Mouse (Mus musculus) MEL (cell line): ENCODE results near the gene Gale. TPM values are rescaled to one million over a fixed set of nuclear protein-coding genes. Genes with fewer than 3 reads are reported as not detected.
"Not testable (repeated sequence)": the region's sequence is repeated elsewhere in the genome, so short reads cannot be mapped to it uniquely, and the experiment has no call there.

Experiments used
- DNase-seq: peaks from one replicate; pipeline ENCODE4 v3.0.0; 2011; ENCODE audit warnings: low read depth, low spot score
- H3K27ac ChIP-seq: 2 replicates; pipeline ENCODE4 v1.5.1; 2012; ENCODE audit warnings: low read depth, mild to moderate bottlenecking, control low read depth, low read length, moderate library complexity; ENCODE audit not compliant: control insufficient read depth
- H3K27me3 ChIP-seq, 2 experiments: fragments of 150-350 bp in 1 of 2; sonication (generic) in 1 of 2; 2 replicates each; pipeline ENCODE4 v1.6.1; 2012; ENCODE audit warnings: low read length in 2 of 2, mild to moderate bottlenecking in 2 of 2, improper control_type of control experiment in 1 of 2, moderate library complexity in 1 of 2; ENCODE audit not compliant: insufficient read depth in 2 of 2, control insufficient read depth in 1 of 2
- H3K36me3 ChIP-seq, 2 experiments: 2 replicates each; pipeline ENCODE4 v1.6.1; 2012 to 2014; ENCODE audit warnings: low read length in 2 of 2, improper control_type of control experiment in 1 of 2, inconsistent platforms in 1 of 2, mild to moderate bottlenecking in 1 of 2; ENCODE audit not compliant: insufficient read depth in 2 of 2, control insufficient read depth in 1 of 2
- H3K4me1 ChIP-seq, 2 experiments: fragments of 150-350 bp in 1 of 2; sonication (generic) in 1 of 2; 2 replicates each; pipeline ENCODE4 v1.6.1; 2012; ENCODE audit warnings: low read length in 2 of 2, improper control_type of control experiment in 1 of 2, mild to moderate bottlenecking in 1 of 2; ENCODE audit not compliant: insufficient read depth in 2 of 2, control insufficient read depth in 1 of 2
- H3K4me3 ChIP-seq, 2 experiments: fragments of 150-350 bp in 1 of 2; sonication (generic) in 1 of 2; 2 replicates each; pipeline ENCODE4 v1.5.1; 2012; ENCODE audit warnings: low read depth in 2 of 2, low read length in 2 of 2, mild to moderate bottlenecking in 2 of 2, moderate library complexity in 2 of 2, control low read depth in 1 of 2, improper control_type of control experiment in 1 of 2; ENCODE audit not compliant: control insufficient read depth in 1 of 2, insufficient read depth in 1 of 2
- H3K79me2 ChIP-seq: 2 replicates; pipeline ENCODE4 v1.6.1; 2012; ENCODE audit warnings: mild to moderate bottlenecking, low read length, moderate library complexity; ENCODE audit not compliant: control insufficient read depth, poor library complexity, insufficient read depth
- H3K9ac ChIP-seq: 2 replicates; pipeline ENCODE4 v1.6.1; 2012; ENCODE audit warnings: low read depth, mild to moderate bottlenecking, control low read depth, low read length, moderate library complexity; ENCODE audit not compliant: control insufficient read depth, poor library complexity, severe bottlenecking
- H3K9me3 ChIP-seq: fragments of 150-350 bp; sonication (generic); replicated peaks from 2 replicates; pipeline ENCODE4 v1.6.1; 2012; ENCODE audit warnings: mild to moderate bottlenecking, low read length, improper control_type of control experiment, moderate library complexity; ENCODE audit not compliant: insufficient read depth
- CTCF ChIP-seq, 3 experiments: IDR thresholded peaks in 2 of 3; conservative IDR thresholded peaks in 1 of 3; 2 replicates each; pipeline ENCODE4 v1.5.1; 2011 to 2012; ENCODE audit warnings: low read length in 3 of 3, low read depth in 2 of 3, mild to moderate bottlenecking in 2 of 3, improper control_type of control experiment in 1 of 3, inconsistent platforms in 1 of 3, mixed read lengths in 1 of 3, moderate library complexity in 1 of 3; ENCODE audit not compliant: control insufficient read depth in 1 of 3, insufficient read depth in 1 of 3, poor library complexity in 1 of 3, severe bottlenecking in 1 of 3
- EP300 ChIP-seq, 2 experiments: IDR thresholded peaks; 2 replicates each; pipeline ENCODE4 v1.6.1; 2011; ENCODE audit warnings: improper control_type of control experiment in 2 of 2, low read length in 2 of 2, low read depth in 1 of 2, mild to moderate bottlenecking in 1 of 2
- ETS1 ChIP-seq: IDR thresholded peaks from 2 replicates; pipeline ENCODE4 v1.6.1; 2012; ENCODE audit warnings: low read depth, mild to moderate bottlenecking, inconsistent platforms, low read length, improper control_type of control experiment, moderate library complexity
- GABPA ChIP-seq: IDR thresholded peaks from 2 replicates; pipeline ENCODE4 v1.6.1; 2012; ENCODE audit warnings: low read depth, mild to moderate bottlenecking, inconsistent platforms, low read length, improper control_type of control experiment, moderate library complexity
- MAZ ChIP-seq: IDR thresholded peaks from 2 replicates; pipeline ENCODE4 v1.6.1; 2012; ENCODE audit warnings: low read depth, mild to moderate bottlenecking, inconsistent platforms, low read length, improper control_type of control experiment
- POLR2AphosphoS2 ChIP-seq: IDR thresholded peaks from 2 replicates; pipeline ENCODE4 v1.6.1; 2011; ENCODE audit warnings: low read length, improper control_type of control experiment
- RAD21 ChIP-seq: IDR thresholded peaks from 2 replicates; pipeline ENCODE4 v1.6.1; 2011; ENCODE audit warnings: mild to moderate bottlenecking, low read depth, low read length, improper control_type of control experiment
- SIN3A ChIP-seq: IDR thresholded peaks from 2 replicates; pipeline ENCODE4 v1.6.1; 2012; ENCODE audit warnings: low read length, improper control_type of control experiment, inconsistent platforms
- SMC3 ChIP-seq: IDR thresholded peaks from 2 replicates; pipeline ENCODE4 v1.6.1; 2011; ENCODE audit warnings: low read depth, low read length, improper control_type of control experiment
- TAL1 ChIP-seq: IDR thresholded peaks from 2 replicates; pipeline ENCODE4 v1.6.1; 2012; ENCODE audit warnings: mild to moderate bottlenecking, inconsistent platforms, low read length, moderate library complexity, mixed read lengths
- TCF12 ChIP-seq: IDR thresholded peaks from 2 replicates; pipeline ENCODE4 v1.6.1; 2014; ENCODE audit warnings: low read depth, mild to moderate bottlenecking, inconsistent platforms, low read length, improper control_type of control experiment, moderate library complexity
- USF1 ChIP-seq: IDR thresholded peaks from 2 replicates; pipeline ENCODE4 v1.6.1; 2014; ENCODE audit warnings: low read depth, mild to moderate bottlenecking, inconsistent platforms, low read length, improper control_type of control experiment, moderate library complexity
- ZC3H11A ChIP-seq: IDR thresholded peaks from 2 replicates; pipeline ENCODE4 v1.6.1; 2012; ENCODE audit warnings: low read depth, mild to moderate bottlenecking, inconsistent platforms, low read length, improper control_type of control experiment
- ZKSCAN1 ChIP-seq: IDR thresholded peaks from 2 replicates; pipeline ENCODE4 v1.6.1; 2012; ENCODE audit warnings: low read depth, mild to moderate bottlenecking, inconsistent platforms, low read length, improper control_type of control experiment, moderate library complexity
- ZMIZ1 ChIP-seq: IDR thresholded peaks from 2 replicates; pipeline ENCODE4 v1.6.1; 2012; ENCODE audit warnings: low read depth, mild to moderate bottlenecking, inconsistent platforms, low read length, improper control_type of control experiment, moderate library complexity
- polyA plus RNA-seq, 2 experiments: library from polyadenylated mRNA; stranded (reverse) in 1 of 2; unstranded in 1 of 2; fragments of >175 nt in 1 of 2; fragments of >200 nt in 1 of 2; gene quantifications; 2 replicates each; pipeline versions ENCODE4 v1.2.1 to v1.2.4; 2012; ENCODE audit warnings: low replicate concordance in 2 of 2, low read depth in 1 of 2; ENCODE audit not compliant: insufficient read length in 2 of 2, insufficient read depth in 1 of 2, missing spikeins in 1 of 2
- total RNA-seq: library from RNA; depleted of rRNA; stranded (reverse); fragments of 300-350 nt; gene quantifications from 2 replicates; pipeline ENCODE4 v1.2.3, GENCODE M21; 2012

Gale gene
- total and polyA plus RNA-seq, 3 experiments: 24.5 to 31.2 TPM; not detected in 1

GRCm38 (mm10) chr4:135941026-135941425, 22.5 kb upstream of the Gale start:
- H3K9me3 ChIP-seq, H3K9ac ChIP-seq, H3K4me3 ChIP-seq, H3K27me3 ChIP-seq, H3K27ac ChIP-seq, H3K79me2 ChIP-seq: not testable (repeated sequence)
- Histone ChIP-seq H3K4me1 (peaks cover 8 to 18% of the 10 kb centered on the region in 2 experiments), H3K36me3 (peaks cover 0 to 11% of the 10 kb centered on the region in 2 experiments; a peak in 2 of 4 replicates)
- DNase-seq: peak; percentile 69
- TF ChIP-seq CTCF (IDR thresholded peaks at IDR 0.05 in 2 of 3, conservative IDR thresholded peaks at IDR 0.05 in 1 of 3; ENCODE audit: control insufficient read depth in 1 of 3, insufficient read depth in 1 of 3, low read depth in 2 of 3, low read length in 3 of 3, poor library complexity in 1 of 3, severe bottlenecking in 1 of 3): peak; percentile 77 to 80 (median 77)
- peak; percentile 67 for TF ChIP-seq SMC3
- peak; percentile 77 for TF ChIP-seq RAD21
- peak; percentile 78 for TF ChIP-seq ZC3H11A

GRCm38 (mm10) chr4:135942193-135942592, 21.3 kb upstream of the Gale start:
- Histone ChIP-seq H3K4me1 (peaks cover 7 to 14% of the 10 kb centered on the region in 2 experiments; a peak in 3 of 4 replicates), H3K79me2 (peaks cover 7% of the 10 kb centered on the region), H3K4me3 (no peak overlapping the region), H3K9ac (no peak overlapping the region), H3K27me3 (no peaks in the 10 kb centered on the region), H3K27ac (peak overlapping the region; percentile 1; the same call in 1 of the 2 replicates), H3K9me3 (no peaks in the 10 kb centered on the region), H3K36me3 (peaks cover 0 to 11% of the 10 kb centered on the region in 2 experiments; a peak in 2 of 4 replicates)
- TF ChIP-seq TCF12: no peak
- TF ChIP-seq ETS1: peak; percentile 48
- TF ChIP-seq EP300 (IDR thresholded peaks at IDR 0.05; ENCODE audit: low read depth in 1 of 2, low read length in 2 of 2): peak in 1 of 2 experiments; percentile 7; a peak in 1 of 4 replicates
- 0 out of 2 replicates have a peak, but pooled peaks have one; percentile 19 for TF ChIP-seq SIN3A
- TF ChIP-seq ZMIZ1: no peak
- DNase-seq: peak; percentile 44

- H3K9me3 ChIP-seq: no peaks in the 10 kb centered on the region
- H3K9ac ChIP-seq: no peak overlapping the region
- peaks cover 7 to 19% of the 10 kb centered on the region in 2 experiments; a peak in 3 of 4 replicates for H3K4me1 ChIP-seq
- H3K36me3 ChIP-seq: peaks cover 0 to 20% of the 10 kb centered on the region in 2 experiments; a peak in 2 of 4 replicates
- no peaks in the 10 kb centered on the region for H3K27me3 ChIP-seq
- H3K4me3 ChIP-seq: no peak overlapping the region
- no peak for DNase-seq
- H3K27ac ChIP-seq: no peak overlapping the region
- H3K79me2 ChIP-seq: peaks cover 11% of the 10 kb centered on the region
- no peak for TF ChIP-seq TAL1
- TF ChIP-seq MAZ: no peak
- TF ChIP-seq POLR2AphosphoS2: no peak
- no peak for TF ChIP-seq GABPA
- TF ChIP-seq ZKSCAN1: no peak
- TF ChIP-seq USF1: no peak
These were observed 20.1 kb upstream of the Gale start for GRCm38 (mm10) chr4:135943389-135943788.
